Mouse (Mus musculus): ENCODE data around the gene Cdkal1. TPM values are rescaled to one million over a fixed set of nuclear protein-coding genes. Genes with fewer than 3 reads are reported as not detected.

Gene Cdkal1
- total RNA-seq, 2 experiments from 2014 or later, result 18.4 to 18.8 TPM

DNA sequence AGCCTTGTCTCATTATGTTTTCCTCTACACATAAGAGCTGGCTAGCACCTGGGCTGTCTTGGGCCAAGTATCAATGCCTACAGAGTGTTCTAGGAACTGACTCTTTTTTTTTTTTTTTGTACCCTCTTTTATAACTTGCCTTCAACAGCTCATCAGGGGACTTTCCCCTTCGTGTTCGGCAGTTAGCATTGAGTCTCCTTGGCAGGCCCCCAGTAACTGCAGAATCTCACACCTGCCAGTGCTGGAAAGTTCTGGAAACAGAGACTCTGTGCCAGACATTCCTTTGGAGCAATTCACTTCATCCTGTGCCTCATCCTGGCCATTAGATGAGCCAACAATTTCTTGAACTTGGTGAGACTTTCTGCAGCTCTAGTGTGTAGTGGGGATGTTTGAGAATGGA is 652.9 kb downstream of the Cdkal1 start:
- DNase-seq (ENCODE audit: low spot score in 2 of 2), result no peak

DNA sequence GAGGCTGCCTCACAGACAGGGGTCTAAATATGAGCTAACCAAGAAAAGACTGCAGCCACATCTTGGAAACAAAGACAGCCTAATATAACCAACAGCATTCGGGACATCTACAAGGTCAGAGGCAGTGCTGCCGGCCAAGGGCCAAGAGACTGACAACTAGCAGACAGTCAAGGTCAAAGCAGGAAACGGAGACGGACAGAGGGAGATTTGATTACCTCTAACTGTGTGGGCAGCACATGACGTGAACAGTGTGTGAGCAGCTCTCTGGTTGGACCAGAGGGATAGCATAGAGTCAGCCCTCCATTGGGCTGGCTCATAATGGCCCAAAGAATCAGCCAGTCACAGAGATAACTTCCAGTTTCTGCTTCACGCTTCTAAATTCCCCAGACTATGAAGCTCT is 655.8 kb downstream of the Cdkal1 start:
- no peak for DNase-seq (ENCODE audit: low spot score in 2 of 2)

DNA sequence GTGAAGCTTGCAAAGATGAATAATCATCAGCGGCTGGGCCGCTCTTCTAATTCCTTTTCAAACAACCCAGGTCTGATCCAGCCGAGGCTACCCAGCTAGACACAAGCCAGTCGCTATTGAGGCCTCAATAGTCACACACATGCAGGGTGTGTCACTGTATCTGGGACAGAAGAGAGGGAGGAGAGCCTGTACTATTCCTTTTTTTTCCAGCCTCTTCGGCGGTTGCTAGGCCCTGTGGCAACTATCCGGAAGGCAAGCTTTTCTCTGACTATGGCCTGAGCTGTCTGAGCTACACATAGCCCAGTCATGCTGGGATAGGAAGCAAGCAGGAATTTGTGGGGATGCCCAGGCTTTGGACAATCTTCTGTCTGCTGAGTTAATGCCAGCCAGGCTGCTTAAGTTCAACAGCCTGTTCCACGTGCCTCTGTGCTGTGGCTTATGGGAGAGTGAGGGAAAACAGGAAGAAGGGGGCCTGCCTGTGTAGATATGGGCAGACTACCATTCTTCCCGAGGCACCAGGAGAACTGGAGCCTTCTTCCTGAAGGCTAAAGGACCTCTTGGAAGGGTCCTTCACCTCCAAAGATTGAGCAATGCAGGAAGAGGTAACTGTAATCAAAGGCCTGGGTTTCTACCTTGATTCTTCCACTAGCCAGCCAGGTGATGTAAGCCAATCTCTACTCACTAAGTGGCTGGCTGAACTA is 658.5 kb downstream of the Cdkal1 start:
- no peak for DNase-seq (ENCODE audit: low spot score in 2 of 2)

DNA sequence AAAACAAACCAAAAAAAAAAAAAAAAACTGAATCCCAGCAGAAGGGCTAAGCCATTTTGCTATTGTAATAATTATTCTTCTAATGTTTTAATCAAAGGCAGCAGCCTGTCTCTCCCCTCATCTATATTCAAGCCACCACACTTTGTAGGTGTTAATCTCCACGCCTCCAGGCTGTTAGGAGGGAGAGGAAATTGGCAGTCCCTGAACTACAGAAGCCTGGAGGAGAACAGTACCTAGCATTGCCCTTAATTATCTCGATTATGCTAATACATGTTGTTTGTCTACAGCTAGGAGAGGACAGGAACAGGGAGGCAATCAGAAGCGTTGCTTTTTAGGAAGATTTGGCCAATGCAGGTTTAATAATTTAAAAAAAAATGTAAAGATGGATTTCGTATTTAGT is 659.8 kb downstream of the Cdkal1 start:
- peak in 1 of 2 experiments; percentile 50 for DNase-seq (ENCODE audit: low spot score in 2 of 2)

DNA sequence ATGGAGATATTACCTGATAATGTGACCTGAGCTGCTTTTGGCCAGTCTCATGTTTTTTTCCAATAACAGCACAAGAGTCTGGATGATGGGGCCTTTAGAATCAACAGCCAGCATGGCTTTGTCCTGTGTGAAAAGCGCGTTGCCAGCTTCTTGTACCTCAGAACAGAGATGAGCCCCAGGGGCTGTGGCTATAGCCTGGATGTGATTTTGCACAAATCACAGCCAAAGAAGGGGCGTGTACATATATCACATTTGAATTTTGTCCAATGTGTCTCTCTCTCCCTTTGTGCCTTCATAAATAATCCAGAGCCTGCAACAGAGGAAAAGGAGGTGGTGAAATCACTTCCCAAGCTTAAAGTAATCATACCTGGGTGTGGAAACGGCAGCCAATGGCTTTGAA is 660.5 kb downstream of the Cdkal1 start:
- no peak for DNase-seq (ENCODE audit: low spot score in 2 of 2)

DNA sequence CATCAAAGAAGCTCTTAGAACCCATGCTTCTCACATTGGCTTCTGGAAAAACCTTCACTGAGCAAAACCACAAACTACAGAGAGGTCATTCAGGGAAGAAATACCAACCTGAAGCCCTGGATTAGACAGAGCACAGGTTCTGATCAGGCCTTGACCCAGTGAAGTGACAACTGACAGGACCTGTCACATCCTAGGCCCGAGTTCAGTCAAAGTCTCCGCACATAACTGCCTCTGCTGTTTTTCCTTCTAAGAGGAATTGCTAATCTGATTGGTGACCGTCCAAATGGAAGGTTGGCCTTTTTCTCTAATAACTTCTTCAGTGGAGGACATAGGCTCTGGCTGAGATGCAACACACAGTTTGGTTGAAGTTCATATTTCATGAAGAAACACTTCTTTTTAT is 662.8 kb downstream of the Cdkal1 start:
- DNase-seq (ENCODE audit: low spot score in 2 of 2), result no peak

DNA sequence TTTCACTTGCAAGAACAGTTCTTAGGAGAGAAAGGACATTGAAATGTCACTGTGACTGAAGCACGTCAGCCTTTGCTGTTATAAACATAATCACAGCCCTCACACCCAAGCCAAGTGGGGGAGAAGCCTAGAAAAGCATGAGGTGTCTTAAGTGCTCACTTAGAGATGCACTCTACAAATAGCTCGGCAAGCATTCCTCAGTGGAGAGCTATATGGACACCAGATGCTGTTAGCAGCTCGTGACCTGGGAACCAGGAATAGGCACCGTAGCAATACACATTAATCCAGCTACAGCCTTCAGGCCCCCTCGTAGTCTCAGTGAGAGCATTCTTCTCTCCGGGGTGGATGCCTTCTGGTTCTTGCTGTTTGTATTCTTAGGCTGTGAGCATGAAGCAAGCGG is 664.9 kb downstream of the Cdkal1 start:
- DNase-seq (ENCODE audit: low spot score in 2 of 2), result no peak

DNA sequence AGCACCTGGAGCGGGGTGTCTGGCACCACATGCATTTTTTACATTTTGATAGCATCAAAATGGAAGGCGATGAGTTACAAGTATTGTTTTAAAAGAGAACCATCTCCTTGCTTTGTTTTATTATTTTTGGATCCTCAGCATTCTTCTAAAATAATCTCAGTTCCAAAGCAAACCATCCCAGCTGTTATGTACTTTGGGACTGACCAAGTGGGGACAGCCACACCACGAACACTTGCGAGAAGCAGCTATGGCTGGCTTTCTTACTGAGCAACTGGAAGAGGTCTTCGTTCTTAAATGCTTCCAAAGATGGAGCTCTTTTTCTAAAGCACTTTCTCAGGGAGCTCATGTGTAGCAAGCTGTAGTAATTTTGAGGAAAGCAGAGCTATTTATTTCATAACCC is 668.7 kb downstream of the Cdkal1 start:
- DNase-seq (ENCODE audit: low spot score in 2 of 2), result no peak

DNA sequence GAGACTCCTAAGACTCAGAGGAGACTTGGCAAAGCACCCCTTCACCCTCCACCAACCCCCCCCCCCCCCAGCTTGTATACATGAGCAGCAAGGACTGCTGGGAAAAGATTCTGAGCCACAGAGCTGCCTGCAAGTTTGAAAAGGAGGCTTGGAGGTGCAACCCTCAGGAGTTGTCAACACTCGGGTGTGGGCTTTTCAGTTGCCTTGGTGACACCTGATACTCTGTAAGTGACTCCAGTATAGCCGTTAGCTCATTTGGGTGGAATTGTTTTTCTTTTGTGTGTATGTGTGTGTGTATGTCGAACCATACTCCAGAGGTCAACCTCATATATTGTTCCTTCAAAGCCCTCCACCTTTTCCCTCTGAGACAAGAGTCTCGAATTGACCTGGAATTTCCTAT is 669.9 kb downstream of the Cdkal1 start:
- no peak for DNase-seq (ENCODE audit: low spot score in 2 of 2)

DNA sequence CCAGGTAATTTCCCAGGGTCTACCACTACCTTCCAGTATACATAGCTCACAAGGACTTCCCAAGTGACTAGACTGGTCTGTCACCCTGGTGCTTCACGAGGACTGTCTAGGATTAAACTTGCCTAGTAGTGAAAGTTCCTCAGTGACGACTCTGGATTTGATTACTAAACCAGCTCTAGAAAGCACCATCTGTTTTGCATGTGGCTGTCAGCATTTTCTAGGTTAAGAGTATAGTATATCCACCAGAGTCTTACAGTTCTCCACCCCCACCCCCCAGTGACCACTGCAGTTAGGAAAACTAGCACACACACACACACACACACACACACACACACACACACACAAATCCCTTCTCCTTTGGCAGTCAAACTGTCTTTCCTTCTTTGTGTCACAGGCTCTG is 670.9 kb downstream of the Cdkal1 start:
- no peak for DNase-seq (ENCODE audit: low spot score in 2 of 2)

DNA sequence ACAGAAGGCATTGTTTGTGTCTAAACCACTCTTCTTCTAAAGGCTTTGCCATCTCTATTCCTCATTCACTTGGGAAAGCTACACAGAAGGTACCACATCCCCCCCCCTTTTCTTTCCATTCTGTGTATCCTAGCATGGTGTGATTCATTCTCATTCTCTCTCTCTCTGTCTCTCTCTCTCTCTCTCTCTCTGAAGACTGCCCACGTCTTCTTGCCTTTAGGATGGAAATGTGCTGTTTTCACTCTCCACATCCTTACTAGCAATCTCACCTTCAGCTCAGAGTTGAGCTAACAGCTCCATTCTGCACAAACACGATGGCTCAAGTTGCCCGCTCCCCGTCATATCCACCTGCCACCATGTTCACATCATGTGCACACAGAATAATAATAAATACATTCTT is 675.6 kb downstream of the Cdkal1 start:
- no peak for DNase-seq (ENCODE audit: low spot score in 2 of 2)

DNA sequence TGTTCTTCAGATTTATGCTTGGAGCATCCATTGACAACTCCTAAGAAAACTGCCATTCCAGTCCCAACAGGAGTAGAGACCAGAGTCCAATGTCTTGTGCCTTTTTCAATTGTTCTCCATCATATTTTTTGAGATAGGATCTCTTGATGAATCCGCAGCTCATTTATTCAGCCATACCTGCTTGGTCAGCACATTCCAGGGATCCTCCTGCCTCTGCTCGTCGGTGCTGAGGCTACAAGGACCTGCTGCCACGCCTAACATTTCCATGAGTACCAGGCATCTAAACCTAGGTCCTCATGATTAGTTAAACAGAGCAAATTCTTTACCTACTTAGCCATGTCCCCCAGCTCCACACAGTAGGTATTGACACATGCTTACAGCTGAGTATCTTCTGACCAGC is 676.2 kb downstream of the Cdkal1 start:
- DNase-seq (ENCODE audit: low spot score in 2 of 2), result no peak

DNA sequence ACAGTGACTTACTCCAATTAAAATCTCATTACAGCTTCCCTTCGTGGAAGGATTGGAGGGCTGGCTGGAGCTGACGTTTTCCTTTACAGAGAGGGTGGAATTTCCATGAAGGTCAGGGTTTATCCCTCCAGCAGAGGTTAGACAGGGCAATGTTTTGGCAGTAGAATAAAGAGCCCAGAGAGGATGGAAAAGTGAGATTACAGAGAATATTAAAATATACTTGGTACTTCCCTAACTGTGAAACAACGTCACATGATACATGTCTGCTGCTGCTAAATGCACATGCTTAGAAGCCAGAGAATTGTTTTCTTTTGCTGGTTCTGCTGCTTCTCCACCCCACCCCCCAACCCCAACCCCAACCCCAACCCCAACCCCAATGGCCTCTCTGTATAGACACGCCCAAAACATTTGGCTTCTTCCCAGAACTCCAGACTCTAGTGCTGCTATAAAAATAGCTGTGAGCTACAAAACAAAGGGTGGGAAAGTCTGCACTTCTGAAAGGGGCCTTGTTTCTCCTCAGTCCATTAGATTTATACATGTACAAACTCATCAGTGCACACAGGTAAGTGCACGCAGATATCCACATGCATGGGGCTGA is 677.5 kb downstream of the Cdkal1 start:
- no peak for DNase-seq (ENCODE audit: low spot score in 2 of 2)

DNA sequence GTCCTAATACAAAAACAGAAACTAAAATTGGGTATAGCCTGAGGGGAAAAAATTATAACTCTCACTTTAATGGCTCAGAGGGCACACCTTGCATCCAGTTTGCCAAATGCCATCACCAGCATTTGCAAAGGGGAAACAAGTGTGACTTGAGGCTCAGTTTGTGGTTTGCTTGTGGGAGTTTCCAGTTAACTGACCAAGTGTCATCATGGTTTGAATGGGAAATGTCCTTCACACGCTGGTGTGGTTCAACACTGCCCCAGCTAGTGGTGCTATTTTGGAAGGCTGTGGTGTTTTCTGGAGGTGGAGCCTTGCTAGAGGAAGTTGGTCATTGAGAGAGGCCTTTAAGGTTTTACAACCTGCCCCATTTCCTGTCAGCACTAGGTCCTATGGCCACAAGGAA is 686.1 kb downstream of the Cdkal1 start:
- no peak for DNase-seq (ENCODE audit: low spot score in 2 of 2)

DNA sequence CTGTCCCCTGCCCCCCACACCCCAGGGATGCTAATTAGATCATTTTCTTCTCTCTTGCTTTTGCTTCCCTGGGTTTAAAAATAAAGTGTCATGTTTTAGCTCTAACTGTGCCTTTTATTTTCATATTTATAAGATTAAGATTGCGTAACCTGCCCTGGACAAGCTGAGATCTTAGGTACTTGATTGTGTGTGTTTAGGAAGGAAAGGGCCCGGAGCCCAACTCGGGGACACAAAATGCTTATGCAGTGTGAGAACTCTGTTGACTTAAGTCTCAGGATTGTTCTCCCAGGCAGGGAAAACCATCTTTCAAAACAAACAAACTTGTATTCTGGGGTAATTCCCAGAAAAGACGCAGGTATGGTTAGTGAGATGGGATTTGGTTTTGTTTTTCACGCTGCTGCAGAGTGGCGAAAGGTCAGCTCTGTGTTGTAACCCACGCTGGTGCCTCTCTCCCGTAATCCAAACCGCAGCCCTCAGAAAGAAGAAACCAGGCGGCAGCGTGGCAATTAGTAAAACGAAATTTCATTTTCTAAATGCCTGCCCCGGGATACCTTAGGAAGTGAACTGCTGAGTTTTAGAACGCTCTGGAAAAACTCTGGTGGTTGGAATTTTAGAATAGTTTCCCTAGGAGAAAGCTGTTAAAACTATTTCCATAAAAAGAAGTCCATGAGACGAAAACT is 690.5 kb downstream of the Cdkal1 start:
- no peak for DNase-seq (ENCODE audit: low spot score in 2 of 2)

DNA sequence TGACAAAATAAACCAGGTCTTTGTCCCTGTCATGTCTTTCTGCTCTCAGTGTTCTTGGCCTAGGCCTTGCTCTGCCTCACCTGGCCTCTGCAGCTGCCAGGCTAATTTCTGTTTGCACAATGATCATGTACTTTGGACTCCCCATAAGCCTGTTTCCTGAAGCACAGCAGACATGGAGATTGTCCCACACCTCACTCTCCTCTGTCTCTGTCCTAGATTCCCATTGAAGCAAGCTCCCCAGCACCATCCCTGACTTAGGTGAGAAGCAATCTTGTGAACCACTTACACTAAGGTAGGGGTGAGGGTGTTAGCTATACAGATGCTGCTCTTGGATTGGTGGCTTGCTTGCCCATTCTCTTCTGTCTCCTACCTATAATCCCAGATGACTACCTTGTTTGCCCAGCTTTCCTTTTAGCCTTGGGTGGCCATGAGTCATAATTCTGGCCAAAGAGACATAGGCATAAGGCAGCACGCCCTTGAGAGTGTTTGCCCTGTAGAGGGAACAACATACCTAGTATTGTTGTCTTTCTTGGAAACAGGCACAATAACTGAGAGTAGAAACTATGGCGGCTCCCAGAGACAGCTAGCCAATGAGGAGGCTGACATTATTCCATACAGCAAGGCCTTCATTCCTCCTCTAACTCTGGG is 692.5 kb downstream of the Cdkal1 start:
- DNase-seq (ENCODE audit: low spot score in 2 of 2), result no peak

DNA sequence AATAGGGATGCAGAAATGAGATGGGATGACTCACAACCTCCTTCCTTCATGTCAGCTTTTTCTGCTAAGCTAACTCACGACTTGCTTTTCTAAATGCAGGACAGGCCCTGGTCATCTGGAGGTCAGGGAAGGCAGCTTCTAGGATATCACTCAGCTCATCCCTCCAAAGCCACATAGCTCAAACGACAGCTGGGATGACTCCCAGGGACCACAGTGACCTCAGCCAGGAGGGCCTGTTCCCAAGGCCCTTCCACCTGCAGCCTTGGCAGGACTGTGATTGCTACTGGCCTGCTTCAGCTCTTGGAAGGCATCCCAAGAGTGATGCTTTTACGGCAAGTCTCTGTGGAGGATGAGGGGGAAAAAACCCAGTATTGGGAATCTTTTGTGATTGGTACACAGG is 693.0 kb downstream of the Cdkal1 start:
- DNase-seq (ENCODE audit: low spot score in 2 of 2), result no peak

DNA sequence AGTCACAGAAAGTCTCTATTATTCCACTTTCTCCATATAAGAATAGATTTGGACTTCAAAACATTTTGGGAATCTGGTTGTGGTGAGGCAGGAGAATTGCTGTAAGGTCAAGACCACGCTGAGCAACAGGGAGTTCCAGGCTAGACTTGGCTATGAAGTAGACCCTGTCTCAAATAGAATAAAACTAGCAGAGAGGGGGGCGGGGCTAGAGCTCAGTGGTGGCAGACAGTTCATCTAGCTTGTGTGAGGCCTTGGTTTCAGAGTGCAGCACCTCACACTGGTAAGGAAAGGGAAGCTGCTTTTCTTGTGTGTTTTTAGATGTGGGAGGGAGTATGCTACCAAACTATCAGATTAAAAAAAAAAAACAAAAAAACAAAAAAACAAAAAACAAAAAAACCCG is 694.0 kb downstream of the Cdkal1 start:
- DNase-seq (ENCODE audit: low spot score in 2 of 2), result no peak

DNA sequence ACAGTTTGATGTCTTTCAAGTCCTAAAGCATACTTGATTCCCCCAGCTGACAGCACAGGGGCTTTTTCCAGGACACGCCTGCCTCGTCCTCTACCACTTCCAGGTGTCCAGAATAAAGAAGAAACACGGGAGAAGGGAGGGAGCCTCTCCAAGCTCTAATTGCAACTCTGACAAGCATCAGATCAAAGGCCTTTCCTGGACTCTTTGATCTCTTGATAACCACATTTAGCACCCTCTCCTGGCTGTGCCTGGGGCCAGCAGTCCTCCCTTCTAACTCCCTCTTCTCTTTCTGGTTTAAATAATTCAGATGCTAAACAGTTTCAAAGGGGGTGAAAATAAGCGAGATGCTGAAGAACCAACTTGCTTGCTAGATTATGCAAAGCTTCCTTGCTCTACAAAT is 698.8 kb downstream of the Cdkal1 start:
- no peak for DNase-seq (ENCODE audit: low spot score in 2 of 2)

DNA sequence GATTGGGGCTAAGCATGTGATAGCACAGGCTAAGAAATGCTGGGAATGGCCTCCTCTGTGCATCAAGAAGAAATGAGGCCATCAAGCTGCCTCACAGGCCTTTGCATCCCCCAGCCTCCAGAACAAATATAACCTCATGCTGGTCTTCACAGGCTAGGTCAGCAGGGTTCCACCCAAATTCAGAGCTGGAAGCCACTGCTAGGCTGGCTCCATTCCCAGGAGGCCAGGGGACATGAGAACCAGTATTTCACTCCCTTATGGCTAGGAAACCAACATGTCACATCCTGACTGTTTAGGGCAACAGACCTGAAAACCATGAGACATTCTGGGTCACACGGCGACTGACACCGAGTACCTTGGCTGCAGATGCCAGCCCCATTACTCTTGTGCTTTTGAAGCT is 700.2 kb downstream of the Cdkal1 start:
- no peak for DNase-seq (ENCODE audit: low spot score in 2 of 2)

DNA sequence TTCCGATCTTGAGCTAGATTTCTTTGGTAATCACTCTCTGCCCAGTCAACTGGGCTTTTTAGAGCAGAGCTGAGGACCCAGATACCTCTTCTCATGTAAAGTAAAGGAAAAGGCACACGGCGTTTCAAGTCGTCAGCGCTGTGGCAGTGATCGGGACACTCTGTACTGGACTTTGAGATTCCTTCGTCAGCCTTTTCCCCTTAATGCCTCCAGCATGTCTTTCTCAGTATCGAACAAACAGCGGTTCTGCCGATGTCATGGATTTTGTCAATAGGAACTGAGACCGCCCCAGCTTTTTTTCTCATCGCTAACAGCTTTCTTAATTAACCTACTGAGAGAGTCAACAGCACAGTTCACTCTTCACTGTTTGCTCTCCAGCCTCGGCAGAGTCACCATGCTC is 705.4 kb downstream of the Cdkal1 start:
- DNase-seq (ENCODE audit: low spot score in 2 of 2), result no peak

DNA sequence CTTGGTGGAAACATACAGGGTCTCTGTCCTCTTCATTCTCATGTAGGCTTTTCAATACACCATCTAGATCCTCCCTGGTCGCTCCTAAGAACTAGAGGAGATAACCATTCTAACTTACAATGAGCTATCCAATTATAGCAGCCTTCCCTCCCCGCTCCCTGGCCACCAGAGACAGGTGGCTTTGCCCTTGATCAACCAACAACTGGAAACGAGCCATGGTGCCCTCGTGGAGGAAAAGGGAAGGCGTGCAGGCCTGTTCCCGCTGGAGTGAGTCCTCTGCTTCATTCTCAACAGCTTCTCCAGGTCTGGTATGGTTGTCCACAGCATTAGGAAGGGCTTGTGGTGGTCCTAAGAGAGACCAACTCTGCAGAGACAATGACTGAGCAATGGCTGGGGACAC is 706.1 kb downstream of the Cdkal1 start:
- no peak for DNase-seq (ENCODE audit: low spot score in 2 of 2)
